Mouse (Mus musculus) thymus, adult 2 months (tissue): ENCODE measurements at regions not wholly inside any gene's neighbourhood (a gene's known extent, or its start where the extent isn't known, plus 50 kb on each side); places are given as distances from the start of the nearest gene placed in this dataset.

ENCODE experiments used
- DNase-seq: peaks from one replicate; pipeline ENCODE4 v3.0.0; 2021
- H3K27ac ChIP-seq: fragments of 200-500 bp; 2 replicates; pipeline ENCODE4 v1.5.1; 2012; ENCODE audit warnings: low read length, control low read depth; ENCODE audit not compliant: control insufficient read depth, insufficient read depth
- H3K27me3 ChIP-seq: fragments of 200-500 bp; 2 replicates; pipeline ENCODE4 v1.6.1; 2012; ENCODE audit warnings: mild to moderate bottlenecking, low read length, moderate library complexity, mixed read lengths; ENCODE audit not compliant: control insufficient read depth, insufficient read depth
- H3K36me3 ChIP-seq: fragments of 200-500 bp; 2 replicates; pipeline ENCODE4 v1.6.1; 2012; ENCODE audit warnings: mild to moderate bottlenecking, low read length, moderate library complexity; ENCODE audit not compliant: control insufficient read depth, insufficient read depth
- H3K4me1 ChIP-seq: fragments of 200-500 bp; replicated peaks from 2 replicates; pipeline ENCODE4 v1.6.1; 2012; ENCODE audit warnings: low read length; ENCODE audit not compliant: control insufficient read depth, insufficient read depth
- H3K4me3 ChIP-seq: fragments of 200-500 bp; 2 replicates; pipeline ENCODE4 v1.5.1; 2012; ENCODE audit warnings: mild to moderate bottlenecking, low read length, control low read depth, moderate library complexity; ENCODE audit not compliant: control insufficient read depth, insufficient read depth
- CTCF ChIP-seq: fragments of 200-500 bp; IDR thresholded peaks from 2 replicates; pipeline ENCODE4 v1.5.1; 2012; ENCODE audit warnings: mild to moderate bottlenecking, control low read depth, low read length, moderate library complexity, borderline replicate concordance; ENCODE audit not compliant: control insufficient read depth, poor library complexity, insufficient read depth; ENCODE audit errors: extremely low read depth
- POLR2A ChIP-seq: fragments of 200-500 bp; IDR thresholded peaks from 2 replicates; pipeline ENCODE4 v1.6.1; 2012; ENCODE audit warnings: mild to moderate bottlenecking, low read length, control low read depth, moderate library complexity; ENCODE audit not compliant: control insufficient read depth, poor library complexity, insufficient read depth; ENCODE audit errors: extremely low read depth
- WGBS: fragments of 180-500 bp; shearing (Covaris S2); methylation state at CpG from one replicate; pipeline ENCODE4 v1.1.7; 2018; 5-methylcytosine and 5-hydroxymethylcytosine counted together

GRCm38 (mm10) chr10:117459651-117460365, 80.0 kb upstream of the Cpsf6 start:
- no peaks in the 10 kb centered on the region for H3K27me3 ChIP-seq
- WGBS, result 82% methylated on average over 10 of the region's 10 CpGs
- no peaks in the 10 kb centered on the region for H3K36me3 ChIP-seq
- H3K4me3 ChIP-seq, result no peak overlapping the region
- no peaks in the 10 kb centered on the region for H3K4me1 ChIP-seq
- H3K27ac ChIP-seq, result no peak overlapping the region
- DNase-seq, result no peak
- TF ChIP-seq POLR2A (no peak), CTCF (no peak)

- no peaks in the 10 kb centered on the region for H3K27me3 ChIP-seq
- no peak overlapping the region for H3K4me3 ChIP-seq
- no peak overlapping the region for H3K27ac ChIP-seq
- no peaks in the 10 kb centered on the region for H3K36me3 ChIP-seq
- WGBS, result 99% methylated on average over 2 of the region's 2 CpGs
- no peaks in the 10 kb centered on the region for H3K4me1 ChIP-seq
- no peak for DNase-seq
- TF ChIP-seq CTCF (no peak), POLR2A (no peak)
These were observed 79.2 kb upstream of the Cpsf6 start for GRCm38 (mm10) chr10:117459041-117459475.

GRCm38 (mm10) chr10:117458271-117459040, 78.6 kb upstream of the Cpsf6 start:
- no peak overlapping the region for H3K4me3 ChIP-seq
- WGBS, result 93% methylated on average over 11 of the region's 11 CpGs
- H3K27ac ChIP-seq, result no peak overlapping the region
- DNase-seq, result no peak
- no peaks in the 10 kb centered on the region for H3K4me1 ChIP-seq
- H3K36me3 ChIP-seq, result no peaks in the 10 kb centered on the region
- TF ChIP-seq POLR2A, result no peak
- no peak for TF ChIP-seq CTCF
- no peaks in the 10 kb centered on the region for H3K27me3 ChIP-seq

DNA sequence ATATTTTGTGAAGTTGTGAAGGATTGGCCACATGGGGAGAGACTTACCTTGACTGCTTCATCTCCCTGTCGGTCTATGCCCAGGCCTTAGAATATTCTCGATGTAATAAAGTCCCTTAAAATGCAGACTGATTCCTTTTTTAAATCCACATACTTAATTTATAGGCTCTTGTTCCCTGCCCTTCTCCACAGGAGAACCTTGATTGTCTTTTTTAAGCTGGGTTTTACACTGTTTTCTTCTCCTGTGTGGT, 77.8 kb upstream of the Cpsf6 start:
- WGBS, result 90% methylated on average over 2 of the region's 2 CpGs
- Histone ChIP-seq H3K36me3 (no peaks in the 10 kb centered on the region), H3K4me3 (no peak overlapping the region), H3K4me1 (no peaks in the 10 kb centered on the region), H3K27ac (no peak overlapping the region), H3K27me3 (no peaks in the 10 kb centered on the region)
- TF ChIP-seq CTCF, result no peak
- TF ChIP-seq POLR2A, result no peak
- no peak for DNase-seq

DNA sequence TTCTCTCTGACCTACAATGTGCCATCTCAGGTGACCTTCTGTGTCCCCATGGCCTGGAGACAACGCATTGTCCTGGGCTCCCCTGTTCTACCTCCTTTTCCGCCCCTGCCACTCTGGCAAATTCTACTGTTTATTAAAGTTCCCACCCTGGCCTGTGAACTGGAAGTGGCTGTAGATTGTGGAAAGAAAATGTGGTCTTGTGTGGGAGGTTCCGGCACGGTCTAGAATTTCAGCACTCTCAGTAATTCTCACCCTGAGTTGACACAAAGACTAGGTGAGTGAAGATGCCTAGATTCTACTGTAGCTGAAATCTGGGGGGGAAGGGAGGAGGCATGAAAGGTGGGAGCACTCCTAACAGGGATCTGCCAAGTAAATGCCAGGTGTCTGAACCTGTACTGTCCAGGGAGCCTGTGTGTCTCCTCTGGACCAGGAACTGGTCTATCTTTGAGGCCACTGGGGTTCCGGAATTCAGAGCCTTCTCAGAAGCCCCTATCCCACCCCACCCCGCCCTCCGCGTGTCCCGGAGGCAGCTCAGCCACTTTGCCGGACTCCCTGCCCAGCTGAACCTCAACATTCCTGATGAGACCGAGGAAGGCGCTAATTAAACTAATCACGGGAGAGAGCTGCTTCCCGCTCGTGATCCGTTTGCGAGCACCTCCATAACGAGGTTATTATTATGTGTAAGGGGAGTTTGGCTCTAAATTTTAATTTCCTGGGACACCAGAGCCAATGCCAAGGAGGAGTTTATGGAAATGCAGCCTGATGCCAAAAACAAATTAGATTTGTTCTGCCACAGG, 77.3 kb upstream of the Cpsf6 start:
- Histone ChIP-seq H3K27me3 (no peaks in the 10 kb centered on the region), H3K27ac (no peak overlapping the region), H3K4me3 (no peak overlapping the region), H3K4me1 (peaks cover 4% of the 10 kb centered on the region), H3K36me3 (no peaks in the 10 kb centered on the region)
- WGBS, result 95% methylated on average over 18 of the region's 18 CpGs
- TF ChIP-seq CTCF (no peak), POLR2A (no peak)
- DNase-seq, result no peak

DNA sequence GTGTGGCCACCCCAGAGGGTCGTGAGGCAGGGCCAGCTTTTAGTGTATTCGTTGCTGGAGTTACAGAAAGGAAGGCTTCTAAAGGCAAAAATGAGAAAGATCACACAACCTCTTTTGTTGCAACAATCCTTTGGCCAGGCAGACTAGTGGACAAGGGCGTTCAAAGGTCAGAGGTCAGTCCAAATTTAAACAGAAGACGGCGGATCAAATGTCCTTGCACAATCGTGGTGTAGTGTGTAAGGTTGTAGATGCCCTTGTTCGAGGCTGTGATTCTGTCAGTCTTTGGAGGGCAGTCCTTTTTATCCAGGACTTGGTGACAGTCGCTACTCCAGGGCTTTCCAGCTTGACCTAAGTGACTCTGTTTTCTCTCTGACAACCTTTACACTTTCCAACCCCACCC, 76.6 kb upstream of the Cpsf6 start:
- Histone ChIP-seq H3K4me3 (no peak overlapping the region), H3K27ac (no peak overlapping the region), H3K27me3 (no peaks in the 10 kb centered on the region), H3K36me3 (no peaks in the 10 kb centered on the region), H3K4me1 (peaks cover 9% of the 10 kb centered on the region)
- no peak for DNase-seq
- 90% methylated on average over 8 of the region's 8 CpGs for WGBS
- TF ChIP-seq CTCF (no peak), POLR2A (no peak)
